8 mouse cellular contexts compared by ENCODE assay signal in genomic region chr13:97295101-97295852, GRCm38 (mm10). TPM values are rescaled to one million over a fixed set of nuclear protein-coding genes. Genes with fewer than 3 reads are reported as not detected.
A peak's percentile ranks its signal among the peaks of the same experiment; 100 is the strongest.
DNase-seq lines count a peak whose midpoint lies in the region; ATAC-seq and TF ChIP-seq lines count a peak whose summit lies in the region.

No protein-coding gene starts in this region.

- no peaks in the 10 kb centered on the region for H3K36me3 ChIP-seq in midbrain, embryonic 10.5 days
- H3K36me3 ChIP-seq in midbrain, postnatal 0 days (ENCODE audit: insufficient read depth, low read length) = no peaks in the 10 kb centered on the region
- H3K36me3 ChIP-seq in heart, embryonic 11.5 days (ENCODE audit: control insufficient read depth, insufficient read depth, low read length) = no peaks in the 10 kb centered on the region
- no peaks in the 10 kb centered on the region for H3K36me3 ChIP-seq in testis, adult 2 months (ENCODE audit: control insufficient read depth, insufficient read depth, low read length)
- H3K36me3 ChIP-seq in midbrain, embryonic 14.5 days (ENCODE audit: control insufficient read depth, insufficient read depth, low read length) = no peaks in the 10 kb centered on the region

- no peak for TF ChIP-seq POLR2A in testis, adult 2 months (IDR thresholded peaks at IDR 0.05; ENCODE audit: control insufficient read depth, low read depth, low read length)

- no peaks in the 10 kb centered on the region for H3K9me3 ChIP-seq in midbrain, embryonic 10.5 days (replicated peaks)
- no peaks in the 10 kb centered on the region for H3K9me3 ChIP-seq in midbrain, postnatal 0 days (ENCODE audit: low read length)
- no peaks in the 10 kb centered on the region for H3K9me3 ChIP-seq in heart, embryonic 11.5 days (replicated peaks; ENCODE audit: control insufficient read depth, low read length)
- H3K9me3 ChIP-seq in midbrain, embryonic 14.5 days (ENCODE audit: control insufficient read depth, low read length) = no peaks in the 10 kb centered on the region

- no peak for ATAC-seq in midbrain, postnatal 0 days (ENCODE audit: low FRiP score)
- ATAC-seq in heart, embryonic 11.5 days (replicated peaks; ENCODE audit: insufficient number of reproducible peaks, low FRiP score, low TSS enrichment) = 0 out of 2 replicates have a peak, but pooled peaks have one; percentile 46
- ATAC-seq in erythroid progenitor cell, adult 5-6 weeks (replicated peaks; ENCODE audit: low FRiP score, poor library complexity, severe bottlenecking) = no peak
- no peak for ATAC-seq in midbrain, embryonic 14.5 days (ENCODE audit: low FRiP score, low TSS enrichment)

- WGBS in midbrain, embryonic 10.5 days = 52% methylated on average over 9 of the region's 9 CpGs
- 50% methylated on average over 9 of the region's 9 CpGs for WGBS in midbrain, postnatal 0 days
- WGBS in heart, embryonic 11.5 days (ENCODE audit: insufficient replicate concordance) = 40% methylated on average over 9 of the region's 9 CpGs
- 46% methylated on average over 9 of the region's 9 CpGs for WGBS in midbrain, embryonic 14.5 days

- H3K4me2 ChIP-seq in midbrain, postnatal 0 days (ENCODE audit: low read depth, low read length, poor library complexity, severe bottlenecking) = no peak overlapping the region
- H3K4me2 ChIP-seq in heart, embryonic 11.5 days = no peak overlapping the region
- no peak overlapping the region for H3K4me2 ChIP-seq in midbrain, embryonic 14.5 days (ENCODE audit: low read length)

- no peak overlapping the region for H3K4me3 ChIP-seq in midbrain, embryonic 10.5 days
- H3K4me3 ChIP-seq in midbrain, postnatal 0 days (ENCODE audit: low read depth, low read length) = no peak overlapping the region
- H3K4me3 ChIP-seq in heart, embryonic 11.5 days (ENCODE audit: low read depth, low read length) = no peak overlapping the region
- H3K4me3 ChIP-seq in testis, adult 2 months (ENCODE audit: control insufficient read depth, low read depth, low read length) = no peak overlapping the region
- H3K4me3 ChIP-seq in midbrain, embryonic 14.5 days (replicated peaks; ENCODE audit: low read depth, low read length) = no peak overlapping the region

- TF ChIP-seq CTCF in midbrain, postnatal 0 days (IDR thresholded peaks at IDR 0.05) = no peak
- no peak for TF ChIP-seq CTCF in testis, adult 2 months (IDR thresholded peaks at IDR 0.05; ENCODE audit: control insufficient read depth, insufficient read depth, insufficient replicate concordance, low read depth, low read length)

- no peak overlapping the region for H3K9ac ChIP-seq in midbrain, postnatal 0 days (replicated peaks; ENCODE audit: low read length, poor library complexity, severe bottlenecking)
- H3K9ac ChIP-seq in heart, embryonic 11.5 days (ENCODE audit: low read depth, low read length) = no peak overlapping the region
- H3K9ac ChIP-seq in midbrain, embryonic 14.5 days (replicated peaks; ENCODE audit: low read length) = no peak overlapping the region

- no peak for DNase-seq in midbrain, embryonic 10.5 days (ENCODE audit: low spot score)
- no peak for DNase-seq in midbrain, postnatal 0 days (ENCODE audit: low spot score)
- DNase-seq in kidney, postnatal 4 days = peak; percentile 59 to 73
- no peak for DNase-seq in thymus, postnatal 4 days
- no peak for DNase-seq in midbrain, embryonic 14.5 days

- peaks cover 50% of the 10 kb centered on the region for H3K4me1 ChIP-seq in midbrain, embryonic 10.5 days
- peaks cover 8% of the 10 kb centered on the region for H3K4me1 ChIP-seq in midbrain, postnatal 0 days (ENCODE audit: insufficient read depth, low read length)
- H3K4me1 ChIP-seq in heart, embryonic 11.5 days (ENCODE audit: control insufficient read depth, insufficient read depth, low read length) = peaks cover 4% of the 10 kb centered on the region; the same call in 1 of the 2 replicates
- H3K4me1 ChIP-seq in testis, adult 2 months (ENCODE audit: control insufficient read depth, insufficient read depth, low read length) = peaks cover 4% of the 10 kb centered on the region
- peaks cover 27% of the 10 kb centered on the region for H3K4me1 ChIP-seq in midbrain, embryonic 14.5 days (ENCODE audit: control insufficient read depth, insufficient read depth, low read length)

- peak overlapping the region; percentile 74 for H3K27ac ChIP-seq in midbrain, embryonic 10.5 days (replicated peaks)
- H3K27ac ChIP-seq in midbrain, postnatal 0 days (ENCODE audit: low read depth, low read length) = no peak overlapping the region
- peak overlapping the region; percentile 71 for H3K27ac ChIP-seq in heart, embryonic 11.5 days (ENCODE audit: low read depth, low read length)
- peak overlapping the region; percentile 30 for H3K27ac ChIP-seq in testis, adult 2 months (ENCODE audit: control insufficient read depth, insufficient read depth, low read depth, low read length)
- no peak overlapping the region for H3K27ac ChIP-seq in midbrain, embryonic 14.5 days (replicated peaks; ENCODE audit: low read depth, low read length)

- H3K27me3 ChIP-seq in midbrain, embryonic 10.5 days (ENCODE audit: low read depth, poor library complexity, severe bottlenecking) = peaks cover 23% of the 10 kb centered on the region
- no peaks in the 10 kb centered on the region for H3K27me3 ChIP-seq in midbrain, postnatal 0 days (ENCODE audit: insufficient read depth, low read length)
- no peaks in the 10 kb centered on the region for H3K27me3 ChIP-seq in heart, embryonic 11.5 days (ENCODE audit: control insufficient read depth, insufficient read depth, low read length)
- H3K27me3 ChIP-seq in testis, adult 2 months (ENCODE audit: control insufficient read depth, insufficient read depth, low read length) = no peaks in the 10 kb centered on the region
- H3K27me3 ChIP-seq in midbrain, embryonic 14.5 days (ENCODE audit: control insufficient read depth, insufficient read depth, low read length) = no peaks in the 10 kb centered on the region

RNA-seq across cellular contexts. Expression of gene Enc1, which starts 54.4 kb away (rescaled TPM):
- polyA plus RNA-seq in midbrain, embryonic 10.5 days (2016; fragmentation: Nextera tagmentation; extraction: Ambion mirVana) = 7.5 and 11.2 TPM in 2 replicates
- total RNA-seq in midbrain, postnatal 0 days (2014; rRNA removed) = 326 and 348 TPM in 2 replicates
- 54.0 and 54.2 TPM in 2 replicates for polyA plus RNA-seq in midbrain, postnatal 0 days (2015; fragmentation: Nextera tagmentation; extraction: Ambion mirVana)
- polyA plus RNA-seq in heart, embryonic 11.5 days (2014; fragmentation: Nextera tagmentation; extraction: Ambion mirVana) = 5.4 and 6.3 TPM in 2 replicates
- polyA plus RNA-seq in testis, adult 2 months (2012; rRNA removed) = 6.0 and 8.5 TPM in 2 replicates
- total RNA-seq in erythroid progenitor cell, adult 5-6 weeks (2015; ENCODE audit: low replicate concordance) = 0.36 and 1.7 TPM in 2 replicates
- under 0.01 and 1.1 TPM in 2 replicates for total RNA-seq in erythroid progenitor cell, adult 5-6 weeks (2017; ENCODE audit: low replicate concordance)
- polyA plus RNA-seq in midbrain, embryonic 14.5 days (2014; fragmentation: Nextera tagmentation; extraction: Ambion mirVana) = 94.2 and 99.0 TPM in 2 replicates

Comparison
In these comparisons a context has a peak if more than half of its experiments do, and no peak if none do; other contexts are left out.
1. H3K27ac ChIP-seq: peak in midbrain, embryonic 10.5 days (single experiment), heart, embryonic 11.5 days (single experiment) and testis, adult 2 months (single experiment); none in midbrain, postnatal 0 days (single experiment) and midbrain, embryonic 14.5 days (single experiment).
2. DNase-seq: peak in kidney, postnatal 4 days (2 of 2); none in midbrain, embryonic 10.5 days (single experiment), midbrain, postnatal 0 days (single experiment), thymus, postnatal 4 days (single experiment) and midbrain, embryonic 14.5 days (single experiment).